Mouse (Mus musculus) MEL (cell line): ENCODE measurements around the gene Ndufs4.

ENCODE experiments used
- BHLHE40 ChIP-seq: IDR thresholded peaks from 2 replicates; pipeline ENCODE4 v1.6.1; 2012; ENCODE audit warnings: low read depth, mild to moderate bottlenecking, inconsistent platforms, low read length, improper control_type of control experiment, borderline replicate concordance
- CTCF ChIP-seq, 3 experiments: IDR thresholded peaks in 2 of 3; conservative IDR thresholded peaks in 1 of 3; 2 replicates each; pipeline ENCODE4 v1.5.1; 2011 to 2012; ENCODE audit warnings: low read length in 3 of 3, low read depth in 2 of 3, mild to moderate bottlenecking in 2 of 3, improper control_type of control experiment in 1 of 3, inconsistent platforms in 1 of 3, mixed read lengths in 1 of 3, moderate library complexity in 1 of 3; ENCODE audit not compliant: control insufficient read depth in 1 of 3, insufficient read depth in 1 of 3, poor library complexity in 1 of 3, severe bottlenecking in 1 of 3
- ELF1 ChIP-seq: IDR thresholded peaks from 2 replicates; pipeline ENCODE4 v1.6.1; 2014; ENCODE audit warnings: low read depth, mild to moderate bottlenecking, inconsistent platforms, low read length, improper control_type of control experiment, moderate library complexity
- EP300 ChIP-seq, 2 experiments: IDR thresholded peaks; 2 replicates each; pipeline ENCODE4 v1.6.1; 2011; ENCODE audit warnings: improper control_type of control experiment in 2 of 2, low read length in 2 of 2, low read depth in 1 of 2, mild to moderate bottlenecking in 1 of 2
- HCFC1 ChIP-seq: IDR thresholded peaks from 2 replicates; pipeline ENCODE4 v1.6.1; 2012; ENCODE audit warnings: low read depth, mild to moderate bottlenecking, inconsistent platforms, low read length, improper control_type of control experiment, moderate library complexity
- MAFK ChIP-seq: IDR thresholded peaks from 2 replicates; pipeline ENCODE4 v1.6.1; 2011; ENCODE audit warnings: low read depth, mild to moderate bottlenecking, low read length, improper control_type of control experiment, borderline replicate concordance
- MEF2A ChIP-seq: IDR thresholded peaks from 2 replicates; pipeline ENCODE4 v1.6.1; 2014; ENCODE audit warnings: low read depth, mild to moderate bottlenecking, inconsistent platforms, low read length, improper control_type of control experiment; ENCODE audit not compliant: poor library complexity, insufficient replicate concordance, severe bottlenecking; ENCODE audit errors: extremely low read depth
- POLR2A ChIP-seq, 2 experiments: IDR thresholded peaks; 2 replicates each; pipeline ENCODE4 v1.6.1; 2011 to 2012; ENCODE audit warnings: low read length in 2 of 2, mild to moderate bottlenecking in 2 of 2, control low read depth in 1 of 2, improper control_type of control experiment in 1 of 2, low read depth in 1 of 2, moderate library complexity in 1 of 2; ENCODE audit not compliant: control insufficient read depth in 1 of 2, insufficient read depth in 1 of 2, poor library complexity in 1 of 2
- RCOR1 ChIP-seq: IDR thresholded peaks from 2 replicates; pipeline ENCODE4 v1.6.1; 2012; ENCODE audit warnings: low read depth, mild to moderate bottlenecking, inconsistent platforms, low read length, improper control_type of control experiment
- TBP ChIP-seq: IDR thresholded peaks from 2 replicates; pipeline ENCODE4 v1.8.0; 2011; ENCODE audit warnings: low read depth, low read length, improper control_type of control experiment
- TCF12 ChIP-seq: IDR thresholded peaks from 2 replicates; pipeline ENCODE4 v1.6.1; 2014; ENCODE audit warnings: low read depth, mild to moderate bottlenecking, inconsistent platforms, low read length, improper control_type of control experiment, moderate library complexity

DNA sequence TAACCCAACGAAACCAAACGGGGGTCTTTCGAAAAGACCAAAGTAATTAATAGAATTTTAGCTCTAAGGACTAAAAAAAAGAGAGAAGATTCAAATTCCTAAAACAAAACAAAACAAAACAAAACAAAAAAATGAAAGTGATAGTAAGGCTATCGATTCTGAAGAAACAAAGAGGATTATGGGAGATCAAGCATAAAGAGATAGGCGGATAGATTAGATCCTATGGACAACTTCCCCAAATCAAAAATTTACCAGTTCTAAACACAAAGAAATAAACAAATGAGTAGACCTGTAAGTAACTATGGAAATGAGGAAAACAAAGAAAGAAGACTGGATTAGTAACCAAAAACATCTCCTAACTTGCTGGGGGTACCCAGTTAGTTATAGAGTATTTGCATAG, 37.2 kb upstream of the Ndufs4 start:
- TF ChIP-seq HCFC1: 0 out of 2 replicates have a peak, but pooled peaks have one; percentile 30
- peak in 1 of 2 experiments; percentile 17; a peak in 1 of 4 replicates for TF ChIP-seq EP300 (IDR thresholded peaks at IDR 0.05; ENCODE audit: low read depth in 1 of 2, low read length in 2 of 2)
- TF ChIP-seq RCOR1: no peak
- TF ChIP-seq TCF12: no peak
- no peak for TF ChIP-seq MEF2A
- TF ChIP-seq MAFK: no peak
- TF ChIP-seq CTCF (IDR thresholded peaks at IDR 0.05 in 2 of 3, conservative IDR thresholded peaks at IDR 0.05 in 1 of 3; ENCODE audit: control insufficient read depth in 1 of 3, insufficient read depth in 1 of 3, low read depth in 2 of 3, low read length in 3 of 3, poor library complexity in 1 of 3, severe bottlenecking in 1 of 3): no peak
- TF ChIP-seq TBP: no peak
- TF ChIP-seq ELF1: no peak
- no peak for TF ChIP-seq POLR2A (IDR thresholded peaks at IDR 0.05; ENCODE audit: control insufficient read depth in 1 of 2, insufficient read depth in 1 of 2, low read depth in 1 of 2, low read length in 2 of 2, poor library complexity in 1 of 2)
- TF ChIP-seq BHLHE40: no peak
